Mouse (Mus musculus) CH12.LX (cell line): ENCODE measurements around the gene Lzts2. TPM values are rescaled to one million over a fixed set of nuclear protein-coding genes. Genes with fewer than 3 reads are reported as not detected.

Source experiments
- DNase-seq: peaks from one replicate; pipeline ENCODE4 v3.0.0-alpha.2; 2013; ENCODE audit errors: extremely low read depth
- H3K27ac ChIP-seq: 2 replicates; pipeline ENCODE4 v1.5.1; 2012; ENCODE audit warnings: low read depth, mild to moderate bottlenecking, control low read depth, moderate library complexity; ENCODE audit not compliant: insufficient read depth
- H3K27me3 ChIP-seq: replicated peaks from 2 replicates; pipeline ENCODE3; 2012; ENCODE audit warnings: inconsistent platforms
- H3K36me3 ChIP-seq, 2 experiments: replicated peaks in 1 of 2; 2 replicates each; pipeline versions ENCODE3 to v1.6.1; 2012; ENCODE audit warnings: inconsistent platforms in 1 of 2, low read length in 1 of 2, mild to moderate bottlenecking in 1 of 2, mixed read lengths in 1 of 2, moderate library complexity in 1 of 2; ENCODE audit not compliant: control insufficient read depth in 1 of 2, insufficient read depth in 1 of 2
- H3K4me1 ChIP-seq, 2 experiments: 2 replicates each; pipeline ENCODE4 v1.6.1; 2012; ENCODE audit warnings: inconsistent platforms in 1 of 2, moderate library complexity in 1 of 2; ENCODE audit not compliant: insufficient read depth in 2 of 2, control insufficient read depth in 1 of 2
- H3K4me2 ChIP-seq: 2 replicates; pipeline ENCODE4 v1.6.1; 2012; ENCODE audit warnings: low read depth, mild to moderate bottlenecking, control low read depth; ENCODE audit not compliant: poor library complexity, insufficient read depth, severe bottlenecking
- H3K4me3 ChIP-seq, 3 experiments: fragments of 150-350 bp in 1 of 3; sonication (generic) in 1 of 3; replicated peaks in 1 of 3; 2 replicates each; pipeline versions ENCODE3 to v1.5.1; 2011 to 2012; ENCODE audit warnings: low read depth in 2 of 3, low read length in 2 of 3, mild to moderate bottlenecking in 2 of 3, moderate library complexity in 2 of 3, control low read depth in 1 of 3, improper control_type of control experiment in 1 of 3, inconsistent platforms in 1 of 3, mixed read lengths in 1 of 3; ENCODE audit not compliant: poor library complexity in 1 of 3
- H3K79me2 ChIP-seq: replicated peaks from 2 replicates; pipeline ENCODE4 v1.6.1; 2012; ENCODE audit warnings: mild to moderate bottlenecking, moderate library complexity; ENCODE audit not compliant: control insufficient read depth, poor library complexity, insufficient read depth, severe bottlenecking; ENCODE audit errors: extremely low read depth
- H3K9ac ChIP-seq: 2 replicates; pipeline ENCODE4 v1.6.1; 2012; ENCODE audit warnings: low read depth, mild to moderate bottlenecking, control low read depth, moderate library complexity; ENCODE audit not compliant: insufficient read depth
- H3K9me3 ChIP-seq: replicated peaks from 2 replicates; pipeline ENCODE3; 2012; ENCODE audit warnings: low read length, inconsistent platforms, mixed read lengths
- BHLHE40 ChIP-seq: IDR thresholded peaks from 2 replicates; pipeline ENCODE4 v1.6.1; 2011; ENCODE audit warnings: mild to moderate bottlenecking, low read depth, low read length, improper control_type of control experiment
- CHD1 ChIP-seq: IDR thresholded peaks from 2 replicates; pipeline ENCODE4 v1.6.1; 2012; ENCODE audit warnings: low read depth, low read length, improper control_type of control experiment, inconsistent platforms
- CTCF ChIP-seq, 2 experiments: IDR thresholded peaks in 1 of 2; conservative IDR thresholded peaks in 1 of 2; 2 replicates each; pipeline ENCODE4 v1.5.1; 2011 to 2012; ENCODE audit warnings: low read depth in 2 of 2, low read length in 2 of 2, improper control_type of control experiment in 1 of 2, inconsistent platforms in 1 of 2, mild to moderate bottlenecking in 1 of 2, moderate library complexity in 1 of 2
- EP300 ChIP-seq: IDR thresholded peaks from 2 replicates; pipeline ENCODE4 v1.6.1; 2011; ENCODE audit warnings: low read length, improper control_type of control experiment
- ETS1 ChIP-seq: conservative IDR thresholded peaks from 2 replicates; pipeline ENCODE4 v1.6.1; 2012; ENCODE audit warnings: low read depth, mild to moderate bottlenecking, inconsistent platforms, low read length, improper control_type of control experiment, moderate library complexity
- GABPA ChIP-seq: IDR thresholded peaks from 2 replicates; pipeline ENCODE4 v1.6.1; 2012; ENCODE audit warnings: low read depth, low read length, improper control_type of control experiment, inconsistent platforms; ENCODE audit not compliant: insufficient replicate concordance
- JUN ChIP-seq: IDR thresholded peaks from 2 replicates; pipeline ENCODE4 v1.6.1; 2011; ENCODE audit warnings: low read depth, mild to moderate bottlenecking, low read length, improper control_type of control experiment, moderate library complexity; ENCODE audit not compliant: insufficient read depth
- MAFK ChIP-seq: IDR thresholded peaks from 2 replicates; pipeline ENCODE4 v1.6.1; 2011; ENCODE audit warnings: low read length, improper control_type of control experiment; ENCODE audit not compliant: insufficient replicate concordance
- MAX ChIP-seq: IDR thresholded peaks from 2 replicates; pipeline ENCODE4 v1.6.1; 2011; ENCODE audit warnings: low read length, improper control_type of control experiment
- MXI1 ChIP-seq: IDR thresholded peaks from 2 replicates; pipeline ENCODE4 v1.6.1; 2011; ENCODE audit warnings: mild to moderate bottlenecking, low read depth, low read length, improper control_type of control experiment
- MYC ChIP-seq: IDR thresholded peaks from 2 replicates; pipeline ENCODE4 v1.6.1; 2011; ENCODE audit warnings: low read depth, mild to moderate bottlenecking, improper control_type of control experiment, low read length
- NELFE ChIP-seq: IDR thresholded peaks from 2 replicates; pipeline ENCODE4 v1.6.1; 2011; ENCODE audit warnings: low read depth, low read length, improper control_type of control experiment
- NRF1 ChIP-seq: IDR thresholded peaks from 2 replicates; pipeline ENCODE4 v1.6.1; 2014; ENCODE audit warnings: low read depth, mild to moderate bottlenecking, inconsistent platforms, low read length, improper control_type of control experiment, moderate library complexity
- RAD21 ChIP-seq: IDR thresholded peaks from 2 replicates; pipeline ENCODE4 v1.6.1; 2011; ENCODE audit warnings: low read depth, mild to moderate bottlenecking, low read length, improper control_type of control experiment, moderate library complexity
- RCOR1 ChIP-seq: conservative IDR thresholded peaks from 2 replicates; pipeline ENCODE4 v1.6.1; 2012; ENCODE audit warnings: low read depth, mild to moderate bottlenecking, inconsistent platforms, low read length, improper control_type of control experiment
- USF2 ChIP-seq: conservative IDR thresholded peaks from 2 replicates; pipeline ENCODE4 v1.6.1; 2011; ENCODE audit warnings: low read depth, low read length, improper control_type of control experiment
- ZKSCAN1 ChIP-seq: IDR thresholded peaks from 2 replicates; pipeline ENCODE4 v1.6.1; 2012; ENCODE audit warnings: low read depth, inconsistent platforms, low read length, improper control_type of control experiment, borderline replicate concordance
- dilution Hi-C: fragments of 300-500 bp; cut with MboI; formaldehyde crosslinking; loops from 2 replicates; pipeline ENCODE4 v1.14.3; 2020; ENCODE audit warnings: low sequenced_read_pairs; ENCODE audit not compliant: extremely low pct_unique_long_range_greater_than_20kb, extremely low pct_ligation_motif_present
- in situ Hi-C: fragments of 300-500 bp; cut with MboI; formaldehyde crosslinking; loops from 3 replicates; pipeline ENCODE4 v1.14.3; 2019; ENCODE audit warnings: low sequenced_read_pairs, low pct_ligation_motif_present, low pct_unique_long_range_greater_than_20kb, mixed read lengths
- polyA plus RNA-seq: library from polyadenylated mRNA; unstranded; fragments of >175 nt; gene quantifications from 2 replicates; pipeline ENCODE4 v1.2.1, GENCODE M21; 2012; ENCODE audit warnings: low read depth; ENCODE audit not compliant: insufficient read length
- total RNA-seq, 2 experiments: library from RNA; depleted of rRNA; stranded (reverse); fragments of 300-350 nt in 1 of 2; fragments of >200 nt in 1 of 2; gene quantifications; 2 replicates each; pipeline ENCODE4 v1.2.3; 2012 to 2014

Lzts2 gene
- total and polyA plus RNA-seq, 3 experiments: 0.68 to 22.1 (median 2.2) TPM

GRCm38 (mm10) chr19:44999647-45000046 is 14.6 kb upstream of the Lzts2 start:
- Histone ChIP-seq H3K27me3 (no peaks in the 10 kb centered on the region), H3K79me2 (no peaks in the 10 kb centered on the region; the same call in 1 of the 2 replicates)
- dilution Hi-C loops: no loop called here
- peak; percentile 34; the same call in 1 of the 2 replicates for TF ChIP-seq MXI1
- no peak for TF ChIP-seq NRF1
- 0 out of 2 replicates have a peak, but pooled peaks have one; percentile 18 for TF ChIP-seq ETS1
- TF ChIP-seq MAFK: no peak
- peak; percentile 75 for TF ChIP-seq BHLHE40
- TF ChIP-seq, all 38 proteins: peak for 3
- peaks cover 29 to 83% of the 10 kb centered on the region in 2 experiments for H3K36me3 ChIP-seq
- peak; percentile 62 for DNase-seq
- no peak overlapping the region for H3K4me3 ChIP-seq
- no peak overlapping the region for H3K9ac ChIP-seq
- H3K4me1 ChIP-seq: peaks cover 4 to 29% of the 10 kb centered on the region in 2 experiments
- H3K9me3 ChIP-seq: no peaks in the 10 kb centered on the region
- H3K4me2 ChIP-seq: no peak overlapping the region
- no peak overlapping the region for H3K27ac ChIP-seq
- in situ Hi-C loops: no loop called here

- dilution Hi-C loops: no loop called here
- no peak for DNase-seq
Observed at GRCm38 (mm10) chr19:45002301-45002700, 11.9 kb upstream of the Lzts2 start.

GRCm38 (mm10) chr19:45003740-45004516 is 10.3 kb upstream of the Lzts2 start:
- in situ Hi-C loops (no loop called here), dilution Hi-C loops (no loop called here)
- no peaks in the 10 kb centered on the region for H3K27me3 ChIP-seq
- H3K36me3 ChIP-seq: peaks cover 35 to 72% of the 10 kb centered on the region in 2 experiments
- peaks cover 19% of the 10 kb centered on the region for H3K79me2 ChIP-seq
- H3K4me3 ChIP-seq: no peak overlapping the region
- H3K9ac ChIP-seq: no peak overlapping the region
- TF ChIP-seq MYC: no peak
- TF ChIP-seq CHD1: no peak
- TF ChIP-seq JUN: no peak
- TF ChIP-seq ZKSCAN1: no peak
- no peak for TF ChIP-seq USF2
- TF ChIP-seq RCOR1: no peak
- no peak for TF ChIP-seq EP300
- no peak for TF ChIP-seq ETS1
- DNase-seq: no peak
- H3K4me2 ChIP-seq: no peak overlapping the region
- H3K27ac ChIP-seq: no peak overlapping the region
- no peaks in the 10 kb centered on the region for H3K9me3 ChIP-seq
- H3K4me1 ChIP-seq: peaks cover 19 to 54% of the 10 kb centered on the region in 2 experiments

More at GRCm38 (mm10) chr19:45002301-45002700, 11.9 kb upstream of the Lzts2 start:
- TF ChIP-seq RAD21 (peak; percentile 25), GABPA (no peak), MAX (no peak), NELFE (no peak), USF2 (no peak), CTCF (conservative IDR thresholded peaks at IDR 0.05 in 1 of 2, IDR thresholded peaks at IDR 0.05 in 1 of 2; ENCODE audit: low read depth in 2 of 2, low read length in 2 of 2) (peak in 1 of 2 experiments; percentile 42; a peak in 2 of 4 replicates), NRF1 (no peak)
- in situ Hi-C loops: no loop called here
- H3K79me2 ChIP-seq: peaks cover 8% of the 10 kb centered on the region
- H3K27me3 ChIP-seq: no peaks in the 10 kb centered on the region
- H3K36me3 ChIP-seq: peaks cover 29 to 72% of the 10 kb centered on the region in 2 experiments
- H3K27ac ChIP-seq: no peak overlapping the region
- peaks cover 10 to 40% of the 10 kb centered on the region in 2 experiments for H3K4me1 ChIP-seq
- H3K9me3 ChIP-seq: no peaks in the 10 kb centered on the region
- H3K4me2 ChIP-seq: no peak overlapping the region
- H3K4me3 ChIP-seq: no peak overlapping the region
- no peak overlapping the region for H3K9ac ChIP-seq
